Mouse (Mus musculus) heart, postnatal 0 days (tissue): ENCODE results near the gene Carmil1.

Source experiments
- CTCF ChIP-seq: IDR thresholded peaks from 2 replicates; pipeline ENCODE4 v1.5.1; 2016; ENCODE audit warnings: antibody characterized with exemption, control low read depth, low read depth
- EP300 ChIP-seq: IDR thresholded peaks from 2 replicates; pipeline ENCODE4 v1.6.1; 2016; ENCODE audit warnings: antibody characterized with exemption, low read depth

- TF ChIP-seq CTCF, result no peak
- TF ChIP-seq EP300, result no peak
Measured at GRCm38 (mm10) chr13:24202314-24202713, 78.3 kb downstream of the Carmil1 start.
